Mouse (Mus musculus) MEL (cell line): ENCODE data around the gene Chst12. TPM values are rescaled to one million over a fixed set of nuclear protein-coding genes. Genes with fewer than 3 reads are reported as not detected.

Source experiments
- DNase-seq: peaks from one replicate; pipeline ENCODE4 v3.0.0; 2011; ENCODE audit warnings: low read depth, low spot score
- H3K27ac ChIP-seq: 2 replicates; pipeline ENCODE4 v1.5.1; 2012; ENCODE audit warnings: low read depth, mild to moderate bottlenecking, control low read depth, low read length, moderate library complexity; ENCODE audit not compliant: control insufficient read depth
- H3K27me3 ChIP-seq, 2 experiments: fragments of 150-350 bp in 1 of 2; sonication (generic) in 1 of 2; 2 replicates each; pipeline ENCODE4 v1.6.1; 2012; ENCODE audit warnings: low read length in 2 of 2, mild to moderate bottlenecking in 2 of 2, improper control_type of control experiment in 1 of 2, moderate library complexity in 1 of 2; ENCODE audit not compliant: insufficient read depth in 2 of 2, control insufficient read depth in 1 of 2
- H3K36me3 ChIP-seq, 2 experiments: 2 replicates each; pipeline ENCODE4 v1.6.1; 2012 to 2014; ENCODE audit warnings: low read length in 2 of 2, improper control_type of control experiment in 1 of 2, inconsistent platforms in 1 of 2, mild to moderate bottlenecking in 1 of 2; ENCODE audit not compliant: insufficient read depth in 2 of 2, control insufficient read depth in 1 of 2
- H3K4me1 ChIP-seq, 2 experiments: fragments of 150-350 bp in 1 of 2; sonication (generic) in 1 of 2; 2 replicates each; pipeline ENCODE4 v1.6.1; 2012; ENCODE audit warnings: low read length in 2 of 2, improper control_type of control experiment in 1 of 2, mild to moderate bottlenecking in 1 of 2; ENCODE audit not compliant: insufficient read depth in 2 of 2, control insufficient read depth in 1 of 2
- H3K4me3 ChIP-seq, 2 experiments: fragments of 150-350 bp in 1 of 2; sonication (generic) in 1 of 2; 2 replicates each; pipeline ENCODE4 v1.5.1; 2012; ENCODE audit warnings: low read depth in 2 of 2, low read length in 2 of 2, mild to moderate bottlenecking in 2 of 2, moderate library complexity in 2 of 2, control low read depth in 1 of 2, improper control_type of control experiment in 1 of 2; ENCODE audit not compliant: control insufficient read depth in 1 of 2, insufficient read depth in 1 of 2
- H3K79me2 ChIP-seq: 2 replicates; pipeline ENCODE4 v1.6.1; 2012; ENCODE audit warnings: mild to moderate bottlenecking, low read length, moderate library complexity; ENCODE audit not compliant: control insufficient read depth, poor library complexity, insufficient read depth
- H3K9ac ChIP-seq: 2 replicates; pipeline ENCODE4 v1.6.1; 2012; ENCODE audit warnings: low read depth, mild to moderate bottlenecking, control low read depth, low read length, moderate library complexity; ENCODE audit not compliant: control insufficient read depth, poor library complexity, severe bottlenecking
- H3K9me3 ChIP-seq: fragments of 150-350 bp; sonication (generic); replicated peaks from 2 replicates; pipeline ENCODE4 v1.6.1; 2012; ENCODE audit warnings: mild to moderate bottlenecking, low read length, improper control_type of control experiment, moderate library complexity; ENCODE audit not compliant: insufficient read depth
- CTCF ChIP-seq, 3 experiments: IDR thresholded peaks in 2 of 3; conservative IDR thresholded peaks in 1 of 3; 2 replicates each; pipeline ENCODE4 v1.5.1; 2011 to 2012; ENCODE audit warnings: low read length in 3 of 3, low read depth in 2 of 3, mild to moderate bottlenecking in 2 of 3, improper control_type of control experiment in 1 of 3, inconsistent platforms in 1 of 3, mixed read lengths in 1 of 3, moderate library complexity in 1 of 3; ENCODE audit not compliant: control insufficient read depth in 1 of 3, insufficient read depth in 1 of 3, poor library complexity in 1 of 3, severe bottlenecking in 1 of 3
- E2F4 ChIP-seq: IDR thresholded peaks from 2 replicates; pipeline ENCODE4 v1.6.1; 2011; ENCODE audit warnings: low read depth, low read length, improper control_type of control experiment, borderline replicate concordance
- ETS1 ChIP-seq: IDR thresholded peaks from 2 replicates; pipeline ENCODE4 v1.6.1; 2012; ENCODE audit warnings: low read depth, mild to moderate bottlenecking, inconsistent platforms, low read length, improper control_type of control experiment, moderate library complexity
- JUND ChIP-seq: IDR thresholded peaks from 2 replicates; pipeline ENCODE4 v1.6.1; 2011; ENCODE audit warnings: low read depth, mild to moderate bottlenecking, improper control_type of control experiment, low read length
- MAX ChIP-seq: IDR thresholded peaks from 2 replicates; pipeline ENCODE4 v1.6.1; 2011; ENCODE audit warnings: low read length, improper control_type of control experiment
- MXI1 ChIP-seq: IDR thresholded peaks from 2 replicates; pipeline ENCODE4 v1.6.1; 2011; ENCODE audit warnings: mild to moderate bottlenecking, low read depth, low read length, improper control_type of control experiment
- POLR2AphosphoS2 ChIP-seq: IDR thresholded peaks from 2 replicates; pipeline ENCODE4 v1.6.1; 2011; ENCODE audit warnings: low read length, improper control_type of control experiment
- RAD21 ChIP-seq: IDR thresholded peaks from 2 replicates; pipeline ENCODE4 v1.6.1; 2011; ENCODE audit warnings: mild to moderate bottlenecking, low read depth, low read length, improper control_type of control experiment
- SMC3 ChIP-seq: IDR thresholded peaks from 2 replicates; pipeline ENCODE4 v1.6.1; 2011; ENCODE audit warnings: low read depth, low read length, improper control_type of control experiment
- USF1 ChIP-seq: IDR thresholded peaks from 2 replicates; pipeline ENCODE4 v1.6.1; 2014; ENCODE audit warnings: low read depth, mild to moderate bottlenecking, inconsistent platforms, low read length, improper control_type of control experiment, moderate library complexity
- USF2 ChIP-seq, 2 experiments: IDR thresholded peaks; 2 replicates each; pipeline ENCODE4 v1.6.1; 2011 to 2012; ENCODE audit warnings: improper control_type of control experiment in 2 of 2, low read length in 2 of 2, borderline replicate concordance in 1 of 2, inconsistent platforms in 1 of 2, low read depth in 1 of 2, mild to moderate bottlenecking in 1 of 2; ENCODE audit not compliant: insufficient read depth in 1 of 2
- polyA plus RNA-seq, 2 experiments: library from polyadenylated mRNA; stranded (reverse) in 1 of 2; unstranded in 1 of 2; fragments of >175 nt in 1 of 2; fragments of >200 nt in 1 of 2; gene quantifications; 2 replicates each; pipeline versions ENCODE4 v1.2.1 to v1.2.4; 2012; ENCODE audit warnings: low replicate concordance in 2 of 2, low read depth in 1 of 2; ENCODE audit not compliant: insufficient read length in 2 of 2, insufficient read depth in 1 of 2, missing spikeins in 1 of 2
- total RNA-seq: library from RNA; depleted of rRNA; stranded (reverse); fragments of 300-350 nt; gene quantifications from 2 replicates; pipeline ENCODE4 v1.2.3, GENCODE M21; 2012

Gene Chst12
- total and polyA plus RNA-seq, 3 experiments, result 4.1 to 8.6 TPM; not detected in 1

GRCm38 (mm10) chr5:140565451-140565850 is 60.1 kb downstream of the Chst12 start:
- no peaks in the 10 kb centered on the region for H3K79me2 ChIP-seq
- no peak overlapping the region for H3K9ac ChIP-seq
- H3K4me1 ChIP-seq, result peaks cover 5 to 16% of the 10 kb centered on the region in 2 experiments; a peak in 3 of 4 replicates
- no peaks in the 10 kb centered on the region for H3K27me3 ChIP-seq
- peaks cover 0 to 5% of the 10 kb centered on the region in 2 experiments; a peak in 2 of 4 replicates for H3K36me3 ChIP-seq
- H3K27ac ChIP-seq, result no peak overlapping the region
- DNase-seq, result no peak
- no peak for TF ChIP-seq USF2 (IDR thresholded peaks at IDR 0.05; ENCODE audit: borderline replicate concordance in 1 of 2, insufficient read depth in 1 of 2, low read depth in 1 of 2, low read length in 2 of 2)
- no peak for TF ChIP-seq E2F4
- TF ChIP-seq JUND, result no peak
- no peak for TF ChIP-seq ETS1
- TF ChIP-seq MXI1, result no peak
- TF ChIP-seq USF1, result no peak
- TF ChIP-seq MAX, result no peak
- no peak overlapping the region for H3K4me3 ChIP-seq
- no peaks in the 10 kb centered on the region for H3K9me3 ChIP-seq

DNA sequence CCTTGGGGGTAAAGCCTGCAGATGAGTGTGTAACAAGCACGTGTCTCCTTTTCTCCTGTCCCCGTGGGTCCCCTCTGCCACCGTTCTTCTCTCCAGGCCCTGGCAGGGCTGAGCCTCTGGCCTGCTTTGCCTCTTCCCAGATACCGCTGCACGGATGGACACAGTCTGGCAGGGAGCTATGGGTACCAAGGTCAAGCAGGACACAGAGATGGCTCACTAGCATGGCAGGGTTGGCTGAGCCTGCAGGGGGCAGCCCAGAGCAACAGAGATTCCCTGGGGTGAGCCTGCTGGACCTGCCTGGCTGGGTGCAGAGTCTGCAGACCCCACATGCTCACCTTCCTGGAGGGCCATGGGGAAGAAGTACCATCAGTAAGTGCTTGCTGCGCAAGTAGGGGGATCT is 60.5 kb downstream of the Chst12 start:
- Histone ChIP-seq H3K9ac (no peak overlapping the region), H3K27ac (no peak overlapping the region)

GRCm38 (mm10) chr5:140566271-140566670 is 60.9 kb downstream of the Chst12 start:
- Histone ChIP-seq H3K9me3 (no peaks in the 10 kb centered on the region), H3K27ac (no peak overlapping the region), H3K9ac (no peak overlapping the region), H3K4me3 (no peak overlapping the region), H3K79me2 (no peaks in the 10 kb centered on the region), H3K4me1 (peaks cover 5 to 16% of the 10 kb centered on the region in 2 experiments; a peak in 3 of 4 replicates), H3K36me3 (peaks cover 0 to 5% of the 10 kb centered on the region in 2 experiments; a peak in 2 of 4 replicates), H3K27me3 (no peaks in the 10 kb centered on the region)
- no peak for DNase-seq
- TF ChIP-seq POLR2AphosphoS2, result no peak

More for the DNA sequence above, 60.5 kb downstream of the Chst12 start:
- H3K4me1 ChIP-seq, result peaks cover 5 to 16% of the 10 kb centered on the region in 2 experiments; a peak in 3 of 4 replicates
- DNase-seq, result peak; percentile 26
- H3K36me3 ChIP-seq, result peaks cover 0 to 5% of the 10 kb centered on the region in 2 experiments; a peak in 2 of 4 replicates
- H3K9me3 ChIP-seq, result no peaks in the 10 kb centered on the region
- no peaks in the 10 kb centered on the region for H3K27me3 ChIP-seq
- H3K79me2 ChIP-seq, result no peaks in the 10 kb centered on the region
- H3K4me3 ChIP-seq, result no peak overlapping the region
- TF ChIP-seq RAD21 (peak; percentile 13), SMC3 (peak; percentile 55), USF2 (IDR thresholded peaks at IDR 0.05; ENCODE audit: borderline replicate concordance in 1 of 2, insufficient read depth in 1 of 2, low read depth in 1 of 2, low read length in 2 of 2) (no peak), CTCF (IDR thresholded peaks at IDR 0.05 in 2 of 3, conservative IDR thresholded peaks at IDR 0.05 in 1 of 3; ENCODE audit: control insufficient read depth in 1 of 3, insufficient read depth in 1 of 3, low read depth in 2 of 3, low read length in 3 of 3, poor library complexity in 1 of 3, severe bottlenecking in 1 of 3) (peak; percentile 60 to 75 (median 69))
